Mouse (Mus musculus) ovary, adult 10 weeks (tissue): ENCODE measurements around the gene Gm10447. TPM values are rescaled to one million over a fixed set of nuclear protein-coding genes. Genes with fewer than 3 reads are reported as not detected.

Experiments
- polyA plus RNA-seq: library from polyadenylated mRNA; stranded (reverse); fragments of 350-450 nt; fragmentation: Illumina TruSeq; extraction: RNeasy Lipid Tissue Mini Kit (QIAGEN cat#74804); gene quantifications from one replicate; pipeline ENCODE4 v1.2.3, GENCODE M21; 2014

Gene Gm10447
- polyA plus RNA-seq, result not detected

GRCm38 (mm10) chr11:53456474-53457371, at the start of gene Gm10447, which contains the start of gene Shroom1:
Gene Gm10447, minus strand, starts transcription at chr11:53457110.
Gene Shroom1, plus strand, starts transcription at chr11:53457205.

GRCm38 (mm10) chr11:53479783-53480301, 22.9 kb upstream of the Gm10447 start, which contains the start of the genes Gm9945 and Sowaha:
Gene Gm9945, plus strand, starts transcription at chr11:53480166.
Gene Sowaha, minus strand, starts transcription at chr11:53480274.

GRCm38 (mm10) chr11:53469968-53470695, 13.2 kb upstream of the Gm10447 start, which contains the start of gene Gm9837:
Gene Gm9837, minus strand, starts transcription at chr11:53470479.

GRCm38 (mm10) chr11:53430670-53431346, 26.1 kb downstream of the Gm10447 start, which contains the start of the genes Uqcrq and Gdf9:
Gene Uqcrq, minus strand, starts transcription at chr11:53430831.
Gene Gdf9, plus strand, starts transcription at chr11:53431023.

GRCm38 (mm10) chr11:53423036-53423435, 33.9 kb downstream of the Gm10447 start, which contains the start of gene Leap2:
Gene Leap2, minus strand, starts transcription at chr11:53423170.

Other genes starting within 250 kb of the Gm10447 start
- 905 TPM for gene Hspa4, start 156.7 kb downstream of the Gm10447 start, polyA plus RNA-seq
- 66.5 TPM for gene Zcchc10, start 132.4 kb downstream of the Gm10447 start, polyA plus RNA-seq
- gene Aff4, start 106.3 kb downstream of the Gm10447 start, polyA plus RNA-seq, result 457 TPM
- gene Leap2, start 33.9 kb downstream of the Gm10447 start, polyA plus RNA-seq, result not detected
- 15.5 TPM for gene Uqcrq, start 26.3 kb downstream of the Gm10447 start, polyA plus RNA-seq
- gene Gdf9, start 26.1 kb downstream of the Gm10447 start, polyA plus RNA-seq, result 29.0 TPM
- gene Shroom1, start 95 bp upstream of the Gm10447 start, polyA plus RNA-seq, result 0.26 TPM
- not detected for gene Gm9837, start 13.4 kb upstream of the Gm10447 start, polyA plus RNA-seq
- not detected for gene Gm9945, start 23.1 kb upstream of the Gm10447 start, polyA plus RNA-seq
- 2.1 TPM for gene Sowaha, start 23.2 kb upstream of the Gm10447 start, polyA plus RNA-seq
- gene Sept8, start 62.1 kb upstream of the Gm10447 start, polyA plus RNA-seq, result 29.7 TPM
- gene Kif3a, start 110.3 kb upstream of the Gm10447 start, polyA plus RNA-seq, result 44.1 TPM
- not detected for gene Il4, start 161.6 kb upstream of the Gm10447 start, polyA plus RNA-seq
- gene Il13, start 177.6 kb upstream of the Gm10447 start, polyA plus RNA-seq, result not detected